ENCODE assay signal across 20 mouse cellular contexts in genomic region chr19:22803396-22803795, GRCm38 (mm10).
DNase-seq lines count a peak whose midpoint lies in the region; ATAC-seq and TF ChIP-seq lines count a peak whose summit lies in the region.
"Had no signal": no experiment of that assay in that cellular context is flagged by ENCODE, and none has a peak within 500 bp of the region (broad histone marks: within the 10 kb centered on the region; RNA-seq: fewer than 3 reads in every experiment).

No protein-coding gene starts in this region.

- no peak for DNase-seq in cerebellum, adult 11 months
- no peak for DNase-seq in CH12.LX (ENCODE audit: extremely low read depth)
- peak; percentile 72 for DNase-seq in cerebellum, adult 9-10 months
- peak; percentile 34 to 69 for DNase-seq in cerebellum, postnatal 14 days
- DNase-seq in adrenal gland, postnatal 25 days: no peak
- DNase-seq: adrenal gland, postnatal 10 days; forebrain, postnatal 0 days; gastrocnemius, adult 2 months; gastrocnemius, postnatal 14 days had no signal

- H3K9me3 ChIP-seq in CH12.LX (replicated peaks; ENCODE audit: low read length): no peaks in the 10 kb centered on the region
- H3K9me3 ChIP-seq: embryonic facial prominence, embryonic 12.5 days; embryonic facial prominence, embryonic 15.5 days; G1E; hindbrain, embryonic 12.5 days; hindbrain, embryonic 15.5 days had no signal

- H3K4me2 ChIP-seq in CH12.LX (ENCODE audit: insufficient read depth, low read depth, poor library complexity, severe bottlenecking): peak overlapping the region; percentile 84; the same call in 1 of the 2 replicates
- H3K4me2 ChIP-seq: embryonic facial prominence, embryonic 12.5 days; embryonic facial prominence, embryonic 15.5 days; heart, embryonic 11.5 days; hindbrain, embryonic 12.5 days; hindbrain, embryonic 15.5 days had no signal

- H3K4me3 ChIP-seq in CH12.LX (replicated peaks in 1 of 3; ENCODE audit: low read depth in 2 of 3, low read length in 2 of 3, poor library complexity in 1 of 3): no peak overlapping the region
- H3K4me3 ChIP-seq: embryonic facial prominence, embryonic 12.5 days; embryonic facial prominence, embryonic 15.5 days; gastrocnemius, adult 2 months; hindbrain, embryonic 12.5 days; hindbrain, embryonic 15.5 days had no signal

- no peak for TF ChIP-seq EP300 in CH12.LX (IDR thresholded peaks at IDR 0.05; ENCODE audit: low read length)

- TF ChIP-seq RAD21 in CH12.LX (IDR thresholded peaks at IDR 0.05; ENCODE audit: low read depth, low read length): no peak

- TF ChIP-seq CTCF in CH12.LX (conservative IDR thresholded peaks at IDR 0.05 in 1 of 2, IDR thresholded peaks at IDR 0.05 in 1 of 2; ENCODE audit: low read depth in 2 of 2, low read length in 2 of 2): no peak

- in situ Hi-C loops in CH12.LX (cut with MboI; ENCODE audit: low pct_ligation_motif_present, low pct_unique_long_range_greater_than_20kb, low sequenced_read_pairs): no loop called here

- TF ChIP-seq POLR2A in CH12.LX (IDR thresholded peaks at IDR 0.05; ENCODE audit: low read depth, low read length): no peak

- dilution Hi-C loops in CH12.LX (cut with MboI; ENCODE audit: extremely low pct_ligation_motif_present, extremely low pct_unique_long_range_greater_than_20kb, low sequenced_read_pairs): no loop called here

- ATAC-seq in cerebellum, adult (ENCODE audit: insufficient number of reproducible peaks, low FRiP score, low TSS enrichment): peak; percentile 28; the same call in 1 of the 2 replicates
- ATAC-seq in megakaryocyte progenitor cell, adult 5-6 weeks (replicated peaks; ENCODE audit: poor library complexity): no peak
- ATAC-seq: forebrain, embryonic 14.5 days; forebrain, postnatal 0 days; intestine, postnatal 0 days; Patski had no signal

- no peaks in the 10 kb centered on the region for H3K27me3 ChIP-seq in CH12.LX (replicated peaks)
- H3K27me3 ChIP-seq: embryonic facial prominence, embryonic 12.5 days; embryonic facial prominence, embryonic 15.5 days; hindbrain, embryonic 12.5 days; hindbrain, embryonic 15.5 days; Patski had no signal

- H3K36me3 ChIP-seq in CH12.LX (replicated peaks in 1 of 2; ENCODE audit: control insufficient read depth in 1 of 2, insufficient read depth in 1 of 2, low read length in 1 of 2): no peaks in the 10 kb centered on the region
- H3K36me3 ChIP-seq: embryonic facial prominence, embryonic 12.5 days; embryonic facial prominence, embryonic 15.5 days; G1E; hindbrain, embryonic 12.5 days; hindbrain, embryonic 15.5 days had no signal

- H3K79me2 ChIP-seq in CH12.LX (replicated peaks; ENCODE audit: control insufficient read depth, extremely low read depth, insufficient read depth, poor library complexity, severe bottlenecking): no peaks in the 10 kb centered on the region

- no peak overlapping the region for H3K9ac ChIP-seq in CH12.LX (ENCODE audit: insufficient read depth, low read depth)
- H3K9ac ChIP-seq: embryonic facial prominence, embryonic 12.5 days; embryonic facial prominence, embryonic 15.5 days; forebrain, postnatal 0 days; hindbrain, embryonic 12.5 days; hindbrain, embryonic 15.5 days had no signal

- H3K4me1 ChIP-seq in CH12.LX (ENCODE audit: control insufficient read depth in 1 of 2, insufficient read depth in 2 of 2): no peaks in the 10 kb centered on the region
- H3K4me1 ChIP-seq: embryonic facial prominence, embryonic 12.5 days; embryonic facial prominence, embryonic 15.5 days; hindbrain, embryonic 12.5 days; hindbrain, embryonic 15.5 days had no signal

- H3K27ac ChIP-seq in CH12.LX (ENCODE audit: insufficient read depth, low read depth): no peak overlapping the region
- H3K27ac ChIP-seq: embryonic facial prominence, embryonic 12.5 days; embryonic facial prominence, embryonic 15.5 days; gastrocnemius, adult 2 months; hindbrain, embryonic 12.5 days; hindbrain, embryonic 15.5 days had no signal

TF ChIP-seq in CH12.LX, 34 proteins besides CTCF, POLR2A, EP300 and RAD21:
- TF ChIP-seq ZC3H11A (IDR thresholded peaks at IDR 0.05; ENCODE audit: low read depth, low read length): no peak
- no peak for TF ChIP-seq E2F4 (IDR thresholded peaks at IDR 0.05; ENCODE audit: insufficient replicate concordance, low read depth, low read length)
- TF ChIP-seq MAX (IDR thresholded peaks at IDR 0.05; ENCODE audit: low read length): no peak
- no peak for TF ChIP-seq USF2 (conservative IDR thresholded peaks at IDR 0.05; ENCODE audit: low read depth, low read length)
- TF ChIP-seq HCFC1 (IDR thresholded peaks at IDR 0.05; ENCODE audit: low read depth, low read length): no peak
- no peak for TF ChIP-seq KAT2A (IDR thresholded peaks at IDR 0.05; ENCODE audit: insufficient replicate concordance, low read length)
- TF ChIP-seq BHLHE40 (IDR thresholded peaks at IDR 0.05; ENCODE audit: low read depth, low read length): no peak
- TF ChIP-seq ZNF384 (IDR thresholded peaks at IDR 0.05; ENCODE audit: low read depth, low read length): no peak
- no peak for TF ChIP-seq MYC (IDR thresholded peaks at IDR 0.05; ENCODE audit: low read depth, low read length)
- no peak for TF ChIP-seq ETS1 (conservative IDR thresholded peaks at IDR 0.05; ENCODE audit: low read depth, low read length)
- TF ChIP-seq MXI1 (IDR thresholded peaks at IDR 0.05; ENCODE audit: low read depth, low read length): no peak
- no peak for TF ChIP-seq MEF2A (IDR thresholded peaks at IDR 0.05; ENCODE audit: borderline replicate concordance, low read depth, low read length)
- no peak for TF ChIP-seq TBP (conservative IDR thresholded peaks at IDR 0.05; ENCODE audit: low read depth, low read length)
- no peak for TF ChIP-seq PAX5 (IDR thresholded peaks at IDR 0.05; ENCODE audit: low read length)
- no peak for TF ChIP-seq CHD2 (IDR thresholded peaks at IDR 0.05; ENCODE audit: low read length)

Comparison
In these comparisons a context has a peak if more than half of its experiments do, and no peak if none do; other contexts are left out.
1. DNase-seq: peak in cerebellum, adult 9-10 months (single experiment) and cerebellum, postnatal 14 days (2 of 2); none in cerebellum, adult 11 months (single experiment), CH12.LX (single experiment) and adrenal gland, postnatal 25 days (single experiment).